Mouse (Mus musculus) midbrain, embryonic 13.5 days (tissue): Measurements from ENCODE around the gene Ccnjl. TPM values are rescaled to one million over a fixed set of nuclear protein-coding genes. Genes with fewer than 3 reads are reported as not detected.

ENCODE experiments used
- ATAC-seq: fragments of 200-750 bp; cut with Nextera tagmentation; 2 replicates; pipeline ENCODE4 v1.8.0; 2017; ENCODE audit warnings: mild to moderate bottlenecking, moderate TSS enrichment, moderate library complexity
- H3K27ac ChIP-seq: fragments of 300-500 bp; sonication (generic); 2 replicates; pipeline ENCODE4 v1.5.1; 2015; ENCODE audit warnings: inconsistent platforms, mild to moderate bottlenecking, moderate library complexity
- H3K27me3 ChIP-seq: fragments of 300-500 bp; sonication (generic); 2 replicates; pipeline ENCODE4 v1.6.1; 2015; ENCODE audit warnings: mild to moderate bottlenecking, inconsistent platforms
- H3K36me3 ChIP-seq: fragments of 300-500 bp; sonication (generic); 2 replicates; pipeline ENCODE4 v1.6.1; 2015; ENCODE audit warnings: mild to moderate bottlenecking, inconsistent platforms
- H3K4me1 ChIP-seq: fragments of 300-500 bp; sonication (generic); replicated peaks from 2 replicates; pipeline ENCODE4 v1.6.1; 2015; ENCODE audit warnings: inconsistent platforms
- H3K4me2 ChIP-seq: fragments of 300-500 bp; sonication (generic); replicated peaks from 2 replicates; pipeline ENCODE4 v1.6.1; 2015; ENCODE audit warnings: moderate library complexity, mild to moderate bottlenecking, inconsistent platforms
- H3K4me3 ChIP-seq: fragments of 300-500 bp; sonication (generic); replicated peaks from 2 replicates; pipeline ENCODE4 v1.5.1; 2015; ENCODE audit warnings: mild to moderate bottlenecking, inconsistent platforms
- H3K9ac ChIP-seq: fragments of 300-500 bp; sonication (generic); replicated peaks from 2 replicates; pipeline ENCODE4 v1.6.1; 2015; ENCODE audit warnings: mild to moderate bottlenecking, inconsistent platforms
- H3K9me3 ChIP-seq: fragments of 300-500 bp; sonication (generic); 2 replicates; pipeline ENCODE4 v1.6.1; 2016; ENCODE audit warnings: mild to moderate bottlenecking, inconsistent platforms
- WGBS: fragments of 180-500 bp; shearing (Covaris S2); methylation state at CpG from one replicate; pipeline ENCODE4 v1.1.7; 2015; 5-methylcytosine and 5-hydroxymethylcytosine counted together
- polyA plus RNA-seq: library from polyadenylated mRNA; unstranded; fragments of >200 nt; fragmentation: Nextera tagmentation; extraction: Ambion mirVana; gene quantifications from 2 replicates; pipeline ENCODE4 v1.2.1, GENCODE M21; 2015

Gene Ccnjl
- polyA plus RNA-seq, 1 experiment from 2014 or later: 24.2 TPM

DNA sequence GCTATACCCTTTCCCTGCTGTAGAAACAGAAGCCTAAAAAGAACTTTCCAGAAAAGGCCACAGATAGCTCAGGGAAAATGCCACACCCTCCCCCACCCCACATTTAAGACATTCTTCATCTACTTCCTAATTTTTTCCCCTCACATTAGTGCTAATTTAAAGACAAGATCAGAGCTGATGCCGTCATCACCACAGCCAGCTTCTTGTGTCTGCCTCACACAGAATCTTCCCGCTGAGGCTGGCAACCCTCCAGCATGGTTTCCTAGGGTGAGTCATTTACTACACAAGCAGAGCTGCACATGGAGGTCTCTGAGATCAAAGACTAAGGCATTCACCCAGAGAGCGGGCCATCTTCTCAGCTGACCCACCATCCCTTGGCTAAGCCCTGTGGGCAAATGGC is 33.1 kb upstream of the Ccnjl start:
- H3K9ac ChIP-seq: no peak overlapping the region
- H3K4me2 ChIP-seq: no peak overlapping the region
- H3K36me3 ChIP-seq: no peaks in the 10 kb centered on the region
- no peaks in the 10 kb centered on the region for H3K9me3 ChIP-seq
- peaks cover 12% of the 10 kb centered on the region; the same call in 1 of the 2 replicates for H3K4me1 ChIP-seq
- 63% methylated on average over 3 of the region's 3 CpGs for WGBS
- H3K27ac ChIP-seq: no peak overlapping the region
- no peak overlapping the region for H3K4me3 ChIP-seq
- ATAC-seq: no peak
- H3K27me3 ChIP-seq: no peaks in the 10 kb centered on the region

DNA sequence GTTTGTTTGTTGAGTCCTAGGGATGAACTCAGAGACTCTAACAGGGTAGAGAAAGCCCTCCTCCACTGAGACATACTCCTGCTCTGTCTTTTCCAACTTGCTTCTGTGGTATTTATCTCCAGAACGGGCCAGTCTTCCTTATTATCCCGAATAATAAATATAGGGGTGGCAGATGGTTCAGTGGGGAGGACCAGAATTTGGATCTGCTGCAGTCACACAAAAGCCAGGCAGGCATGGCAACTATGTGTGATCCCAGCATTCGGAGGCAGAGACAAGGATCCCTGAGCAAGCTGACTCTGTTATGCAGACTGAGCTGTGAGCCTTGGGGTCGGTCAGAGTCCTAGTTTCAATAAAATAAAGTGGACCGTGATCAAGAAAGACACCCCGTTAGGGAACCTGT is 27.3 kb upstream of the Ccnjl start:
- ATAC-seq: no peak
- Histone ChIP-seq H3K27ac (no peak overlapping the region), H3K27me3 (no peaks in the 10 kb centered on the region), H3K4me2 (no peak overlapping the region), H3K36me3 (no peaks in the 10 kb centered on the region), H3K4me3 (no peak overlapping the region), H3K9ac (no peak overlapping the region), H3K9me3 (no peaks in the 10 kb centered on the region), H3K4me1 (no peaks in the 10 kb centered on the region)
- 76% methylated on average over 6 of the region's 6 CpGs for WGBS

GRCm38 (mm10) chr11:43505188-43505587 is 23.4 kb upstream of the Ccnjl start:
- no peaks in the 10 kb centered on the region for H3K4me1 ChIP-seq
- no peak overlapping the region for H3K4me2 ChIP-seq
- no peaks in the 10 kb centered on the region for H3K36me3 ChIP-seq
- H3K9me3 ChIP-seq: no peaks in the 10 kb centered on the region
- no peak overlapping the region for H3K4me3 ChIP-seq
- no peak overlapping the region for H3K9ac ChIP-seq
- H3K27me3 ChIP-seq: no peaks in the 10 kb centered on the region
- 86% methylated on average over 7 of the region's 7 CpGs for WGBS
- ATAC-seq: no peak
- no peak overlapping the region for H3K27ac ChIP-seq

GRCm38 (mm10) chr11:43507976-43508375 is 20.6 kb upstream of the Ccnjl start:
- H3K27me3 ChIP-seq: no peaks in the 10 kb centered on the region
- no peak overlapping the region for H3K4me2 ChIP-seq
- no peak overlapping the region for H3K4me3 ChIP-seq
- ATAC-seq: no peak
- no peaks in the 10 kb centered on the region for H3K9me3 ChIP-seq
- no peaks in the 10 kb centered on the region for H3K4me1 ChIP-seq
- no peak overlapping the region for H3K9ac ChIP-seq
- no peaks in the 10 kb centered on the region for H3K36me3 ChIP-seq
- WGBS: 89% methylated on average over 6 of the region's 6 CpGs
- no peak overlapping the region for H3K27ac ChIP-seq

DNA sequence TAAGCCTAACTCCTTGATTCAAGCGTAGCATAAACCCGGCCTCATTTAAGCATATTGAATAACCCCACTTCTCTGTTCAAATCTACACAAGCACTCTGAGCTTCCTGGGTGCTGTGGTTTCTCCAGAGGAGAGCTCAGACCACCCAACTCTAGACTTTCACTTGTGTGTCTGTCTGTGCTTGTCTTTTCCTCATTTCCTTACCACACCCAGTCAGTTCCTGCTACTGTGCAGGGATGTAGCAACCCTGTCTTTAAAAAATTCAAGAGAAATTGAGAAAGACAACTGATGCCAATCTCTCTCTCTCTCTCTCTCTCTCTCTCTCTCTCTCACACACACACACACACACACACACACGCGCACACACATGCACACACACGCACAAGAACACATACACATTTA is 18.7 kb upstream of the Ccnjl start:
- H3K4me3 ChIP-seq: no peak overlapping the region
- no peak overlapping the region for H3K4me2 ChIP-seq
- H3K9me3 ChIP-seq: no peaks in the 10 kb centered on the region
- no peaks in the 10 kb centered on the region for H3K36me3 ChIP-seq
- no peak for ATAC-seq
- no peak overlapping the region for H3K9ac ChIP-seq
- no peak overlapping the region for H3K27ac ChIP-seq
- H3K4me1 ChIP-seq: no peaks in the 10 kb centered on the region
- H3K27me3 ChIP-seq: no peaks in the 10 kb centered on the region
- 97% methylated on average over 5 of the region's 5 CpGs for WGBS

DNA sequence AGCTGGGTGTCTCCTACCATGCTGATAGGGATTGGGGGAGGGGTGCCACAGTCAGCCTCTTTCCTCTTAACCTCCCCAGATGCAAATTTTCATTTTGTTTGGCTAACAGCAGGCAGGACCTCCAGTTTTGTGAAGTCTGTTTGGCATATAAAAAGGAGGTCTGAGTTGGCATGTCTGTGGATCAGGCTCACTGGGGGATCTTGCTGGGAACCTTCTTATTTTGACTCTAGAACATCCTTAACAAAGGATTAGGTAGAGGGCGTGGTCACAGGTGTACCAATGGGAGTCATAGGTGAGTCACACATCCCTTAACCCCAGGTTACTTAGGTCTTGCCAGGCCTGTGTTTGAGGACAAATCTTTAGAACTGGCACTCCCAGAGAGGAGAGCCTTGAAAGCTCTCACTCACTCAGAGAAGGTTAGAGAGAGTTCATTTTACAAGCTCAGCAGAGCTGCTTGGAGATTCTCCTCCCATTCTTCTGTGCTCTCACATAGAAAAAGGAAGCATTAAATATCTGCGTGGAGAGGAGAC is 15.9 kb upstream of the Ccnjl start:
- no peaks in the 10 kb centered on the region for H3K9me3 ChIP-seq

GRCm38 (mm10) chr11:43516344-43517021 is 12.1 kb upstream of the Ccnjl start:
- Histone ChIP-seq H3K4me3 (no peak overlapping the region), H3K27me3 (no peaks in the 10 kb centered on the region), H3K4me1 (no peaks in the 10 kb centered on the region), H3K27ac (no peak overlapping the region), H3K36me3 (no peaks in the 10 kb centered on the region), H3K4me2 (no peak overlapping the region), H3K9me3 (no peaks in the 10 kb centered on the region), H3K9ac (no peak overlapping the region)
- peak; percentile 65 for ATAC-seq
- WGBS: 38% methylated on average over 8 of the region's 8 CpGs

More for the DNA sequence above, 15.9 kb upstream of the Ccnjl start:
- H3K4me3 ChIP-seq: no peak overlapping the region
- H3K27ac ChIP-seq: no peak overlapping the region
- H3K9ac ChIP-seq: no peak overlapping the region
- H3K36me3 ChIP-seq: no peaks in the 10 kb centered on the region
- no peaks in the 10 kb centered on the region for H3K4me1 ChIP-seq
- WGBS: 70% methylated on average over 2 of the region's 2 CpGs
- no peak overlapping the region for H3K4me2 ChIP-seq
- H3K27me3 ChIP-seq: no peaks in the 10 kb centered on the region
- no peak for ATAC-seq

GRCm38 (mm10) chr11:43517641-43518040 is 10.9 kb upstream of the Ccnjl start:
- no peaks in the 10 kb centered on the region for H3K4me1 ChIP-seq
- no peak overlapping the region for H3K4me3 ChIP-seq
- WGBS: 72% methylated on average over 11 of the region's 11 CpGs
- no peak overlapping the region for H3K27ac ChIP-seq
- no peaks in the 10 kb centered on the region for H3K27me3 ChIP-seq
- H3K4me2 ChIP-seq: no peak overlapping the region
- no peak for ATAC-seq
- H3K9ac ChIP-seq: no peak overlapping the region
- H3K9me3 ChIP-seq: no peaks in the 10 kb centered on the region
- H3K36me3 ChIP-seq: no peaks in the 10 kb centered on the region

GRCm38 (mm10) chr11:43518086-43518485 is 10.5 kb upstream of the Ccnjl start:
- Histone ChIP-seq H3K9me3 (no peaks in the 10 kb centered on the region), H3K4me3 (no peak overlapping the region), H3K36me3 (no peaks in the 10 kb centered on the region), H3K27ac (no peak overlapping the region), H3K27me3 (no peaks in the 10 kb centered on the region), H3K4me1 (no peaks in the 10 kb centered on the region), H3K9ac (no peak overlapping the region), H3K4me2 (no peak overlapping the region)
- ATAC-seq: no peak

DNA sequence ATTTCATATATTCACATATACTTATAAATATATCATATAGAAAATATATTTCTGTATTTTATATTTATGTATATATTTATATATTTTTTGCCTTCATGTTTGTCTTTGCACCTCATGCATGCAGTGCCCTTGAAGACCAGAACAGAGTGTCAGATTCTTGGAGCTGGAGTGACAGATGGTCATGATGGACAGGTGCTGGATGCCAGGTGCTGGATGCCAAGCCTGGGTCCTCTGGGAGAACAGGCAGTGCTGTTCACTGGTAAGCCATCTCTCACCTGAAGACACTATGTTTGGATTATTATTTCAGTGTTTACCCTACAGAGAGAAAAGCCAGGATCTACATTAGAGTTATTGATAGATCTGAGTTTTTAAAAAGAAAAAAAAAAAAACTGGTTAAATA is 9.8 kb upstream of the Ccnjl start:
- ATAC-seq: no peak
- Histone ChIP-seq H3K4me1 (no peaks in the 10 kb centered on the region), H3K4me3 (no peak overlapping the region), H3K36me3 (no peaks in the 10 kb centered on the region), H3K4me2 (no peak overlapping the region), H3K27me3 (no peaks in the 10 kb centered on the region), H3K27ac (no peak overlapping the region), H3K9me3 (no peaks in the 10 kb centered on the region), H3K9ac (no peak overlapping the region)

DNA sequence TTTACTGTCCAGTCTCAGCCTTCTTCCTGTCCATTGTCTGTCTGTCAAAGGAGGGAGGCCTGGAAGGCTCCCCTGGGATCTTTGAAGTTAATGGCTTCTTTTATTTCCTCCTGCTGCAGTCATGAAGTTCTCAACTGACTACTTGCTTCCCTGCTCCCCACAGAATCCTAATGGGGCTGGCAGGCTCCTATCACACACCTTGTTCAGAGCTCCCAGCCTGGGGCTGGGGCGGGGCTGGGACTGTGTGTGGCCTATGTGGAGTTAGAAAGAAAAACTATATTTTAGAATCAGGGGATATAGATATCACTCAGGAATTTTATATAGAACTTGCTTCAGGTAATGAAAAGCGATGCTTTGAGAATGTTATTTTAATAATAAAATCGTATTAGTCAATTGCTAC is 8.1 kb upstream of the Ccnjl start:
- no peak overlapping the region for H3K27ac ChIP-seq
- H3K4me2 ChIP-seq: no peak overlapping the region
- no peaks in the 10 kb centered on the region for H3K9me3 ChIP-seq
- H3K36me3 ChIP-seq: no peaks in the 10 kb centered on the region
- no peaks in the 10 kb centered on the region for H3K4me1 ChIP-seq
- H3K9ac ChIP-seq: no peak overlapping the region
- H3K27me3 ChIP-seq: no peaks in the 10 kb centered on the region
- no peak for ATAC-seq
- H3K4me3 ChIP-seq: no peak overlapping the region
- 80% methylated on average over 3 of the region's 3 CpGs for WGBS

- peak; percentile 65 for ATAC-seq
- Histone ChIP-seq H3K36me3 (peaks cover 2% of the 10 kb centered on the region; the same call in 1 of the 2 replicates), H3K27ac (peak overlapping the region; percentile 87), H3K27me3 (no peaks in the 10 kb centered on the region), H3K4me1 (peaks cover 31% of the 10 kb centered on the region), H3K4me2 (peak overlapping the region; percentile 91), H3K9ac (peak overlapping the region; percentile 88), H3K4me3 (peak overlapping the region; percentile 82), H3K9me3 (no peaks in the 10 kb centered on the region)
- 1% methylated on average over 24 of the region's 25 CpGs for WGBS
Measured at GRCm38 (mm10) chr11:43528078-43528682, 404 bp upstream of the Ccnjl start.
